Mouse (Mus musculus) megakaryocyte, embryonic 14.5 days (primary cell): ENCODE data around the gene Slc48a1.

Source experiments
- FLI1 ChIP-seq: IDR thresholded peaks from 2 replicates; pipeline ENCODE4 v1.6.1; 2012; ENCODE audit warnings: low read length, inconsistent platforms, mixed read lengths
- GATA1 ChIP-seq: IDR thresholded peaks from 3 replicates; pipeline ENCODE4 v1.6.1; 2012; ENCODE audit warnings: mixed read lengths, low read length, inconsistent platforms, borderline replicate concordance

DNA sequence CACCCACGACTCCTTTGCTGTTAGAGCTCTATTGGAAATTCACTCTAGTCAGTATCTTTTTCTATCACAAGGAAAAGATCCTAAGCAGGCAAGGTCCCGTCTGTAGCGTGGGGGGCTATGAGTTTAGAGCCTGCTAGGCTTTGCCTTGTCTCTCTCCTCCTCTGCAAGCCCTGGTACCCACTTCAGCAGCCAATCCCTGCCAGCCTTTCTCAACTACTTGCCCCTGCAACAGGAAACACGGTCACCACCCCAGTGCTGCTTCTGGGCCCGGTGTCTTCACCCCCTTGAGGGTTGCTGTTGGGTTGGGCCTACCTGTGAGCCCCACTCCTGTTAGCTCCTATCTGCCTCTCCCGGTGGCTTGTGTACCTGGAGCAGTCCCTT is 43.7 kb downstream of the Slc48a1 start:
- TF ChIP-seq GATA1 (no peak), FLI1 (no peak)
